Mouse (Mus musculus): ENCODE measurements around the gene Cacnb3.

The Cacnb3 gene

DNA sequence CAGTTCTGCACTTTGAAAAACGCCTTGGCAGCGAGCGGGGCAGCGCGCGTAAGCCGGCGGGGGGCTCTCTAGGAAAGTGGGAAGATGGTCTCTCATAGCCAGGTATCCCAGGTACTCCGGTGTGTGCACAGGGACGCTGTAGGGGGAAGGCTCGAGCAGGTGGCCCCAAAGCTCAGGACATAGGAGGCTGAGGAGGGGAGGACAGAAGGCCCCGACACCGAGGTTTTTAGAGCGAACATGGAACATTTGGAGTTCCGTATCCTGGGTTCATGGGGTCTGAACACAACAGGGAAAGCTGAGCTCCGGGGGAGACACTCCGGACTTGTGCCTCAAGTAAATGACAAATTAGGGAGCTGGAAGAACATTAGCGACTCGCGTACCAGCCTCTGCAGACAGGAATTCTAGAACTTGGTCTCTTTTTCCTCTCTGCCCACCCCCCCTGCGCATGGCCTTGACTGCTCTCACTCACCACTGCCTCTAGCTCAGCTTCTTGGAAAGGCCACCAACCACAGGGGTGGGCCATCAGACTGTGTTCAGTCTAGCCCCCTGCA lies 4.7 kb downstream of the Cacnb3 start:
- no peak for DNase-seq (ENCODE audit: low read depth)

DNA sequence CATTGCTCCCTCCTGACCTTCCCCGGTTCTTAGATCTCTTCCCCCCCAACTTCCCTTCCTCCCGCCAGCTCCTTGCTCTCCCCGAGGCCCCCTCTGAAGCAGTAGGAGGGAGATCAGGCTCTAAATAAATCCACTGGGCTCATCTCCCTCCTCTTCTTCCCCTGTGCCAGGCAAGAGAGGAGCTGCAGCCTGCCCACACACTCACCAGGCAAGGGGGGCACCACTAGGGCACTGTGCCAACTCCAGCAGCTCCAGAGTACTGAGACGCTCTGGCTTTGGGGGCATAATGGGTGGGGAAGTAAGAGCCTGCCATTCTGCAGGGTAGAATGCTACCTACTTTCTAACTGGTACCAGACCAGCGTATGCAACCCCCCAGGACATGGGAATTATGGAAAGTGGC lies 5.9 kb downstream of the Cacnb3 start:
- no peak for DNase-seq (ENCODE audit: low read depth)

DNA sequence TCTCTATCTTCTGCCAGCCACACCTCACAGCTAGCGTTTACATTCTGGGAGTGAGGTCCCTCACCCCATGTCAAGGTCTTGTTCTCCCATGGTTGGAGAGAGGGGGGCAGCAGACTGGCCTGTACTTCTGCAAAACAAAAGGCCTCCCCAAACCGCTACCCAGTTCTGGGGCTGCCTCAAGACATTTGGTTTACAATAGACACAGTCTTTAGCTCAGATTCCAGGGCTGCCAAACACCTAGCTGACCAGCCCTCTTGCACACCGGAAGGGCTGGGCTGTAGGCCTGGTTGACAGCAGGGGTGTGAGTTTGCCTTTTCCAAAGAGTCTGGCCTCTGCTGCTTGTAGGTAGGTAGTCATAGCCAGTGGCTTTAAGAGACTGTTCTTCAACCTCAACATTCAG lies 6.5 kb downstream of the Cacnb3 start:
- no peak for DNase-seq (ENCODE audit: low read depth)

DNA sequence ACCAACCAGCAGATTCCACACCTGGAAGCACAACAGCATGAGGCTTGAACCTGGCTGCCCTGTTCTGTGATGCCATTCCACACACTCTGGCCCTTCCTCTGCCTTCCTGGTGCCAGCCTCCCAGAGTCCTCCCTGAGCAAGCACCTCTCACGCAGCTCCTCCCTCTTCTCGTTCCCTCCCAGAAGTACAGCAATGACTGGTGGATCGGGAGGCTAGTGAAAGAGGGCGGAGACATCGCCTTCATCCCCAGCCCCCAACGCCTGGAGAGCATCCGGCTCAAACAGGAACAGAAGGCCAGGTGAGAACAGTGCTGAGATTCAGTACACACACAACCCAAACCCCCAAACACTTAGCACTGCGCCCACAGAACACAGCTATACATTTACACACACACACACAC lies 9.5 kb downstream of the Cacnb3 start:
- no peak for DNase-seq (ENCODE audit: low read depth)

DNA sequence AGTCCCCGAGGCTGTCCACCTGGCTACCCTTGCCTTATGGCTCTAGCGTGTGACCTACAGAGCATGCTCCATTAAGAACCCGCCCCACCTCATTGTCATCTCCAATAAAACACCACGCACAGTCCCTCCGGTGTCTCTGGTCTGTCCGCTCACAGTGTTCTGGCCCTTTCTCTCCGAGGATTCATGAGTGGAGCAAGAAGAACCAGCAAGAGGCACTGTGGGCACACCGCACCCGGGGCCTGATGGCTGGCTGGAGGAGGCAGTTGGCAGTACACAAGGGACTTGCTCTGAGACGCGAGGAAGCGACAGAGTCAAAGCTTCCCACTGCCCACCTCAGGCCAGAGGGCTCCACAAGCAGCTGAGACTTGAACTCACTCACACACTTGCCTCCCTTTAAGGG lies 13.8 kb downstream of the Cacnb3 start:
- DNase-seq (ENCODE audit: low read depth): no peak

DNA sequence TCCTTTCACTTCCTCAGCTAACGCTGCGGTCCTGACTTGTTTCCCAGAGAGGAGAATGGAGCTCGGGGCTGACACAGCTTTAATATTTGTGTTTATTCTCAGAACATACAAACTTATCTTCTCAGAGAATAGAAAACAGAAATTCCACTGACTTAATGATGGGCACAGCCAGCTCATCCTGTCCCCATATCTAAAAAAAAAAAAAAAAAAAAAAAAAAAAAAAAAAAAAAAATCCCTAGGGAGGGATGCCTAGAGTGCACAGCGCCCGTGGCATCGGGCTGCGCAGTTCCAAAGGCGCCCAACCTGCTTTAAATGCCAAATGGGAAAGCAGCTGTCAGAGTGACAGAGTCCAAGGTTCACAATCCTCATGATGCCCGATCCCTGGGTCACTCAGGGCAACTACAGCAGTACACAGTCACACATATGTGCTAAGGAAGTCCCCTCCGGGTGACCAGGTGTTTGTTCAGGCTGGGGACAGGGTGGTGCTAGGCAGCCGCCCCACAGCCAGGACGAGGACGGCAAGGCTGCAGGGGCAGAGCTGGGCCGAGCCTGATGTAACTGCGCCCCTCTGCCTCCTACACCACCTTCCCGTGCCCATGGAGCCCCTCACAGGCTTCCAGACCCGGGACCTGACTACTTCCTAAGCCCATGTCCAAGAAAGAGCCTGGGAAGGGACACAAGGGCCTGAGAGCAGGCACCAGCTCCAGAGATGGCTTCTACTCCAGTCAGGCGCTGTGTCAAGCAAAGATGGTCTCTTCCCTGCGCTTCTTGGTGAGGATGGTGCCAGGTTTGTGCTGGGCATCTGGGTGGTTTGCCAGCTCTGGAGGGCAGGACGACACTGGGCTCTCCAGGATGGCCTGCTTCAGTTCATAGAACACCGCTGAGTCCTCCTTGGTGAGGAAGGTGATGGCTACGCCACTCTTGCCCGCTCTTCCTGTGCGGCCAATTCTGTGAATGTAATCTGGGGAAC lies 14.7 kb downstream of the Cacnb3 start:
- no peak for DNase-seq (ENCODE audit: low read depth)

DNA sequence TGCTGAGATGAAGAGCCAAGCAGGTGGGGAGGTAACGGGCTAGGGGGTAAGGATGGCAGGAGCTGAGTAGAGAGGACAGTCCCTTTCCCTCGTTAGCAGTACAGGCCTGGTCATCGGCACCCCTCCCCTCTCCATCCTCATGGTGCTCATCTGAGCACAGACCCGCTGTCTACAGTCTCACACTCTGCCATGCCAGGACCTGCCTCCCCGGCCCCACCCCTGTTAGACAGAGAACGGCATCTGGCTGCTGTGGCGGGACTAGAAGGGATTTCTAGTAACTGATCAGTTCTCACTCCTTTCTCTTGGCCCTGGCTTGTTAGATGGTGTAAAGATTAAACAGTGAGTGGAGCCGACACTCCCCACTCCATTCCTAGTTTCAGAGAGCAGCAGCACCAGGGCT lies 16.1 kb downstream of the Cacnb3 start:
- DNase-seq (ENCODE audit: low read depth): no peak

- no peak for DNase-seq (ENCODE audit: low read depth)
Observed at GRCm38 (mm10) chr15:98647308-98647707, 16.7 kb downstream of the Cacnb3 start.

- no peak for DNase-seq (ENCODE audit: low read depth)
Observed at GRCm38 (mm10) chr15:98648071-98648470, 17.4 kb downstream of the Cacnb3 start.

- no peak for DNase-seq (ENCODE audit: low read depth)
Observed at GRCm38 (mm10) chr15:98651431-98651830, 20.8 kb downstream of the Cacnb3 start.

- DNase-seq (ENCODE audit: low read depth): no peak
Observed at GRCm38 (mm10) chr15:98652174-98652573, 21.5 kb downstream of the Cacnb3 start.

DNA sequence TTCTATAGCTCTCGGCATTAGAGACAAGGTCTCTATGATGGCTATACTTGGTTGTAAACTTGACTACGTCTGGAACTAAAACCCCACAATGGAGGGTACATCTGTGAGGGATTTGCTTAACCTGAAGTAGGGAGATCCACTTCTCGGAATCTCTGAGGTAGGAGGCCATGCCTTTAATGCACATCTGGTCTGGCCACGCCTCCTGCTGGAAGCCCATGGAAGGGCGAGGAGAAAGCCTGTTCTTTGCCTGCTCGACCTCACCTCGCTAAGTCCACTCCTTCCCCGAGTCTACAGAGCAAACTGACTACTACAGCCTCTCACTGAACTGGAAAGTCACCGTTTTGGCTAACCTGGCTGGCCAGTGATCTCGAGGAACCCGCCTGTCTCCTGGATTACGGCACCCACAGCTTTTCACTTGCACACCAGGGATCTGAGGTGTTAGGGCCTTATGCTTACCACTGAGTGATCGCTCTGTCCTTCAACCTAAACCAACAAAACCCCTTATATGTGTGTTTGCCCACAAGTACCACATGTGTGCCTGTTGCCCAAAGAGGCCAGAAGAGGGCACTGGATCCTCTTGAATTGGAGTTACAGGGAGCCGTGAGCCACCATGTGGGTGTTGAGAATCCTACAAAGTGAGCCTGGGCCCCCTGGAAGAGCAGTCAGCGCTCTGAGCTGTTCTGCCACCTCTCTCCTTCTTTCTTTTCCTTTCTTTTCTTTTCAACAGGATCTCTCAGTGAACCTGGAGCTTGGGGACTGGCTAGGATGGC lies 26.5 kb downstream of the Cacnb3 start:
- peak; percentile 28 for DNase-seq (ENCODE audit: low read depth)

DNA sequence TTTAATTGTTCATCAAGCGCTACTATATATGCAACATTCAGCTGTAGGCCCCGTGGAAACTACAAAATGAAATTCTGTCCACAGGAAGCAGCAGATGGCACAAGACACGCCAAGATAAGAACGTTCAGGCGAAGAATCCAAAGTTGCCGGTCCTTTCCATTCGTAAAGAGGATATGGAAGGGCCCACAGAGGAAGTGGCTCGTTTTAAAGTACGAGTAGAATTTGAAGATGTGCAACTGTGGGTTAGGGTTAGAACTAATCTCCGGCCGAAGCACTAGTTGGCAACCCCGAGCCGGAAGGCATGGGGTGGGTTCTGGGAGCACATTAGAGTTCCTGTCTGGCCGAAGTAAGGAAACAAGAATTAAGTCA lies 31.5 kb downstream of the Cacnb3 start:
- peak; percentile 85 for DNase-seq (ENCODE audit: low read depth)

- DNase-seq (ENCODE audit: low read depth): peak; percentile 97
Observed at GRCm38 (mm10) chr15:98662567-98663545, 32.2 kb downstream of the Cacnb3 start, which contains the start of gene Ddx23. Ddx23 (minus strand) TSS chr15:98662894.

- DNase-seq (ENCODE audit: low read depth): peak; percentile 86
Observed at GRCm38 (mm10) chr15:98664042-98664907, 33.6 kb downstream of the Cacnb3 start.

- peak; percentile 90 for DNase-seq (ENCODE audit: low read depth)
Observed at GRCm38 (mm10) chr15:98672592-98672991, 42.0 kb downstream of the Cacnb3 start.

DNA sequence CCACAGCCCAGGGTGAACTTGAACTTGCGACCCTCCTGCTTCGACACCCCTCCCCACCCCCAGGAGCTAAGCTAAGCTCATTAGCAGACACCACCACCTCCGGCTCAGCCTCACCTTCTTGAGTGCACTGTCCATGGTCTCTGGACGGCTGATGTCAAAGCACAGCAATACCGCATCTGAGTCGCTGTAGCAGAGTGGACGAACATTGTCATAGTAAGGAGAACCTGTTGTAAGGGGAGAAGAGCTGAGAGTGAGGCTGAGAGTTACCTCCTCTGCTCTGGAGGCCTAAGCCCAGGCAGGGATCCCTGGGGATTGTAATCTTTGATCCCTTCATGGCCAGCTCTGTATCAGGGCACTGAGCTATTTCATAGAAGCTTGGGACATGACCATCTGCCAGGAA lies 43.1 kb downstream of the Cacnb3 start:
- no peak for DNase-seq (ENCODE audit: low read depth)

- DNase-seq (ENCODE audit: low read depth): no peak
Observed at GRCm38 (mm10) chr15:98674284-98674993, 43.8 kb downstream of the Cacnb3 start.

DNA sequence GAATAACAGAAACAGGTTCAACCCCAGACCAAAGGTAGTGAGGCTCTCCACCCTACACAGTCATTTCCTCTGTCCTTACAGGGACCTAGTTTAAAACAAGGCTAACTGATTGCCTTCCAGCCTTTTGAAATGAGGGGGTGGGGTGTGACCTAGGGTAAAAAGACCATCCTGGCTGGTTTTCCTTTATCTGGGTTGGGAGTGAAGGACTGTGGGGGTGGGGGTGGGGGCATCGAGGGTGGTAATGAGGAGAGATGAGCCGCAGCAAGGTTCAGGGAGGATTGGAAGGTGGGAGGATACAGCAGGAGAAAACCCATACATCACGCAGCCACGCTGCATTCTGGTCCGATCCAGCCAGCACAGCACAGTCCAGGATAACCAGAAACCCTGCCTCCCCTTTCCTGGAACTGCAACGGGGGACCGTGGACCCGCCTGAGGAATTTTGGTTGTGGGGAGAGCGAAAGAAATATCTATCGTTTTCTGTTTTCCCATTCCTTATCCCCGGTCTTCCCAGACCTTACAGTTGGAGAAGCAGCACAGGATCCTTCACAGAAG lies 44.4 kb downstream of the Cacnb3 start:
- no peak for DNase-seq (ENCODE audit: low read depth)
